Mouse (Mus musculus): ENCODE measurements around the gene Gm609.
"Not testable (repeated sequence)": the region's sequence is repeated elsewhere in the genome, so short reads cannot be mapped to it uniquely, and the experiment has no call there.

Gm609 gene

GRCm38 (mm10) chr16:45492927-45493326 is at the start of gene Gm609:
Gene Gm609, minus strand, starts transcription at chr16:45492969.
- DNase-seq: no peak

GRCm38 (mm10) chr16:45542108-45542507 is 49.3 kb upstream of the Gm609 start:
- DNase-seq: no peak

- DNase-seq: not testable (repeated sequence)
Observed at GRCm38 (mm10) chr16:45538342-45538741, 45.6 kb upstream of the Gm609 start.

GRCm38 (mm10) chr16:45535009-45535408 is 42.2 kb upstream of the Gm609 start, which contains the start of gene Slc9c1:
Gene Slc9c1, plus strand, starts transcription at chr16:45535309.
- DNase-seq: no peak

- no peak for DNase-seq
Observed at GRCm38 (mm10) chr16:45531950-45532349, 39.2 kb upstream of the Gm609 start, which contains the start of gene Gm17783. Gene Gm17783, minus strand, starts transcription at chr16:45532050.

GRCm38 (mm10) chr16:45525551-45525950 is 32.8 kb upstream of the Gm609 start:
- DNase-seq: no peak

- no peak for DNase-seq
Observed at GRCm38 (mm10) chr16:45495326-45495725, 2.6 kb upstream of the Gm609 start.

GRCm38 (mm10) chr16:45476991-45477390 is 15.8 kb downstream of the Gm609 start:
- DNase-seq: no peak

GRCm38 (mm10) chr16:45471836-45472235 is 20.9 kb downstream of the Gm609 start:
- DNase-seq: not testable (repeated sequence)

- no peak for DNase-seq
Observed at GRCm38 (mm10) chr16:45454762-45455161, 38.0 kb downstream of the Gm609 start.

GRCm38 (mm10) chr16:45437230-45437739 is 55.5 kb downstream of the Gm609 start:
- DNase-seq: no peak

GRCm38 (mm10) chr16:45435591-45435990 is 57.2 kb downstream of the Gm609 start:
- no peak for DNase-seq

- no peak for DNase-seq
Observed at GRCm38 (mm10) chr16:45427651-45428050, 65.1 kb downstream of the Gm609 start.

GRCm38 (mm10) chr16:45413497-45413896 is 79.3 kb downstream of the Gm609 start:
- no peak for DNase-seq

- not testable (repeated sequence) for DNase-seq
Observed at GRCm38 (mm10) chr16:45409064-45409446, 83.7 kb downstream of the Gm609 start.

- DNase-seq: peak; percentile 64 to 66
Observed at GRCm38 (mm10) chr16:45408425-45409063, 84.2 kb downstream of the Gm609 start, which contains the start of gene Cd200. Gene Cd200, minus strand, starts transcription at chr16:45409053.

- DNase-seq: no peak
Observed at GRCm38 (mm10) chr16:45407645-45408400, 84.9 kb downstream of the Gm609 start.

GRCm38 (mm10) chr16:45407091-45407490 is 85.7 kb downstream of the Gm609 start:
- DNase-seq: no peak

- no peak for DNase-seq
Observed at GRCm38 (mm10) chr16:45402951-45403350, 89.8 kb downstream of the Gm609 start.

GRCm38 (mm10) chr16:45402036-45402435 is 90.7 kb downstream of the Gm609 start:
- DNase-seq: no peak

- no peak for DNase-seq
Observed at GRCm38 (mm10) chr16:45399947-45400555, 92.7 kb downstream of the Gm609 start.

GRCm38 (mm10) chr16:45399411-45399810 is 93.4 kb downstream of the Gm609 start:
- no peak for DNase-seq

- peak in 1 of 2 experiments; percentile 17 for DNase-seq
Observed at GRCm38 (mm10) chr16:45397440-45397839, 95.3 kb downstream of the Gm609 start.

All from cerebellum, postnatal 36 days (tissue).